Mouse (Mus musculus) megakaryocyte, embryonic 14.5 days (primary cell): ENCODE measurements at regions not wholly inside any gene's neighbourhood (a gene's known extent, or its start where the extent isn't known, plus 50 kb on each side); places are given as distances from the start of the nearest gene placed in this dataset.

Experiments
- H3K27me3 ChIP-seq: replicated peaks from 2 replicates; pipeline ENCODE3; 2012; ENCODE audit warnings: inconsistent platforms
- H3K36me3 ChIP-seq: replicated peaks from 2 replicates; pipeline ENCODE3; 2012; ENCODE audit warnings: low read length, inconsistent platforms, mixed read lengths
- H3K4me1 ChIP-seq: 2 replicates; pipeline ENCODE4 v1.6.1; 2012; ENCODE audit warnings: inconsistent platforms
- H3K4me3 ChIP-seq: replicated peaks from 2 replicates; pipeline ENCODE3; 2012; ENCODE audit warnings: moderate library complexity, mild to moderate bottlenecking, inconsistent platforms
- H3K9me3 ChIP-seq: 2 replicates; pipeline ENCODE4 v1.6.1; 2012; ENCODE audit warnings: inconsistent platforms
- FLI1 ChIP-seq: IDR thresholded peaks from 2 replicates; pipeline ENCODE4 v1.6.1; 2012; ENCODE audit warnings: low read length, inconsistent platforms, mixed read lengths
- GATA1 ChIP-seq: IDR thresholded peaks from 3 replicates; pipeline ENCODE4 v1.6.1; 2012; ENCODE audit warnings: mixed read lengths, low read length, inconsistent platforms, borderline replicate concordance

- no peaks in the 10 kb centered on the region for H3K27me3 ChIP-seq
- no peaks in the 10 kb centered on the region for H3K4me1 ChIP-seq
- no peaks in the 10 kb centered on the region for H3K36me3 ChIP-seq
- TF ChIP-seq GATA1 (no peak), FLI1 (no peak)
- H3K9me3 ChIP-seq = peaks cover 21% of the 10 kb centered on the region; the same call in 1 of the 2 replicates
- H3K4me3 ChIP-seq = no peak overlapping the region
Observed at GRCm38 (mm10) chr9:49999970-50000369, 201.2 kb upstream of the Ncam1 start.

GRCm38 (mm10) chr9:49998101-49998500 is 199.4 kb upstream of the Ncam1 start:
- TF ChIP-seq FLI1 = no peak
- no peak for TF ChIP-seq GATA1
- H3K27me3 ChIP-seq = no peaks in the 10 kb centered on the region
- H3K36me3 ChIP-seq = no peaks in the 10 kb centered on the region
- H3K4me3 ChIP-seq = no peak overlapping the region
- H3K9me3 ChIP-seq = peaks cover 21% of the 10 kb centered on the region; the same call in 1 of the 2 replicates
- no peaks in the 10 kb centered on the region for H3K4me1 ChIP-seq

- no peak overlapping the region for H3K4me3 ChIP-seq
- H3K9me3 ChIP-seq = peaks cover 17% of the 10 kb centered on the region
- H3K4me1 ChIP-seq = no peaks in the 10 kb centered on the region
- TF ChIP-seq GATA1 (no peak), FLI1 (no peak)
- no peaks in the 10 kb centered on the region for H3K27me3 ChIP-seq
- H3K36me3 ChIP-seq = no peaks in the 10 kb centered on the region
Observed at GRCm38 (mm10) chr9:49989464-49990271, 190.9 kb upstream of the Ncam1 start.

GRCm38 (mm10) chr9:49988064-49988463 is 189.3 kb upstream of the Ncam1 start:
- Histone ChIP-seq H3K4me1 (no peaks in the 10 kb centered on the region), H3K9me3 (peaks cover 23% of the 10 kb centered on the region), H3K27me3 (no peaks in the 10 kb centered on the region), H3K4me3 (no peak overlapping the region), H3K36me3 (no peaks in the 10 kb centered on the region)
- no peak for TF ChIP-seq GATA1
- TF ChIP-seq FLI1 = no peak

- no peaks in the 10 kb centered on the region for H3K4me1 ChIP-seq
- no peaks in the 10 kb centered on the region for H3K27me3 ChIP-seq
- no peaks in the 10 kb centered on the region for H3K36me3 ChIP-seq
- TF ChIP-seq GATA1 (no peak), FLI1 (no peak)
- H3K9me3 ChIP-seq = peaks cover 23% of the 10 kb centered on the region
- H3K4me3 ChIP-seq = no peak overlapping the region
Observed at GRCm38 (mm10) chr9:49987481-49987880, 188.8 kb upstream of the Ncam1 start.

GRCm38 (mm10) chr9:49980344-49981207 is 181.9 kb upstream of the Ncam1 start:
- no peaks in the 10 kb centered on the region for H3K36me3 ChIP-seq
- no peaks in the 10 kb centered on the region for H3K27me3 ChIP-seq
- no peak overlapping the region for H3K4me3 ChIP-seq
- no peak for TF ChIP-seq FLI1
- TF ChIP-seq GATA1 = no peak
- no peaks in the 10 kb centered on the region for H3K4me1 ChIP-seq
- H3K9me3 ChIP-seq = peaks cover 20% of the 10 kb centered on the region

- no peaks in the 10 kb centered on the region for H3K4me1 ChIP-seq
- H3K27me3 ChIP-seq = no peaks in the 10 kb centered on the region
- H3K36me3 ChIP-seq = no peaks in the 10 kb centered on the region
- no peak overlapping the region for H3K4me3 ChIP-seq
- peaks cover 19% of the 10 kb centered on the region; the same call in 1 of the 2 replicates for H3K9me3 ChIP-seq
- TF ChIP-seq FLI1 = no peak
- TF ChIP-seq GATA1 = no peak
Observed at GRCm38 (mm10) chr9:49975938-49976671, 177.4 kb upstream of the Ncam1 start.

- TF ChIP-seq FLI1 (no peak), GATA1 (no peak)
- H3K4me3 ChIP-seq = no peak overlapping the region
- H3K9me3 ChIP-seq = peaks cover 15% of the 10 kb centered on the region; the same call in 1 of the 2 replicates
- no peaks in the 10 kb centered on the region for H3K27me3 ChIP-seq
- no peaks in the 10 kb centered on the region for H3K4me1 ChIP-seq
- no peaks in the 10 kb centered on the region for H3K36me3 ChIP-seq
Observed at GRCm38 (mm10) chr9:49973974-49974495, 175.3 kb upstream of the Ncam1 start.

- H3K4me1 ChIP-seq = no peaks in the 10 kb centered on the region
- H3K9me3 ChIP-seq = peaks cover 11% of the 10 kb centered on the region
- no peaks in the 10 kb centered on the region for H3K36me3 ChIP-seq
- no peak for TF ChIP-seq FLI1
- H3K4me3 ChIP-seq = no peak overlapping the region
- H3K27me3 ChIP-seq = no peaks in the 10 kb centered on the region
Observed at GRCm38 (mm10) chr9:49969429-49969828, 170.7 kb upstream of the Ncam1 start.
